Mouse (Mus musculus) heart, adult 2 months (tissue): ENCODE measurements around the gene Zcchc18. TPM values are rescaled to one million over a fixed set of nuclear protein-coding genes. Genes with fewer than 3 reads are reported as not detected.

Source experiments
- DNase-seq, 2 experiments: peaks; one replicate each; pipeline ENCODE4 v3.0.0; 2021
- H3K27ac ChIP-seq: fragments of 200-600 bp; 2 replicates; pipeline ENCODE4 v1.8.1; 2022
- H3K27me3 ChIP-seq: fragments of 200-500 bp; 2 replicates; pipeline ENCODE4 v1.6.1; 2012; ENCODE audit warnings: mild to moderate bottlenecking, low read length, inconsistent platforms, mixed read lengths; ENCODE audit not compliant: control insufficient read depth, insufficient read depth
- H3K36me3 ChIP-seq: fragments of 200-500 bp; 2 replicates; pipeline ENCODE4 v1.6.1; 2012; ENCODE audit warnings: low read length, inconsistent platforms; ENCODE audit not compliant: control insufficient read depth, insufficient read depth
- H3K4me1 ChIP-seq: fragments of 200-500 bp; 2 replicates; pipeline ENCODE4 v1.6.1; 2011; ENCODE audit warnings: low read length; ENCODE audit not compliant: control insufficient read depth, insufficient read depth
- H3K4me3 ChIP-seq: fragments of 200-600 bp; 2 replicates; pipeline ENCODE4 v1.8.1; 2022
- H3K79me2 ChIP-seq: fragments of 200-500 bp; replicated peaks from 2 replicates; pipeline ENCODE4 v1.6.1; 2012; ENCODE audit warnings: mild to moderate bottlenecking, inconsistent platforms, low read length, moderate library complexity, mixed read lengths; ENCODE audit not compliant: control insufficient read depth, insufficient read depth
- H3K9ac ChIP-seq: fragments of 200-500 bp; 2 replicates; pipeline ENCODE4 v1.6.1; 2012; ENCODE audit warnings: low read depth, mild to moderate bottlenecking, control low read depth, inconsistent platforms, low read length, mixed read lengths
- CTCF ChIP-seq: fragments of 200-600 bp; IDR thresholded peaks from 2 replicates; pipeline ENCODE4 v1.8.1; 2022; ENCODE audit warnings: antibody characterized with exemption, mild to moderate bottlenecking, moderate library complexity
- EP300 ChIP-seq: fragments of 200-500 bp; IDR thresholded peaks from 2 replicates; pipeline ENCODE4 v1.6.1; 2011; ENCODE audit warnings: low read depth, low read length, control low read depth; ENCODE audit not compliant: insufficient read depth
- POLR2A ChIP-seq: fragments of 200-500 bp; IDR thresholded peaks from 2 replicates; pipeline ENCODE4 v1.6.1; 2011; ENCODE audit warnings: mild to moderate bottlenecking, low read depth, low read length, control low read depth; ENCODE audit not compliant: insufficient read depth
- WGBS: fragments of 180-500 bp; shearing (Covaris S2); methylation state at CpG from one replicate; pipeline ENCODE4 v1.1.7; 2018; 5-methylcytosine and 5-hydroxymethylcytosine counted together
- intact Hi-C: fragments of 180-260 bp; cut with DNase I; formaldehyde crosslinking; loops from one replicate; pipeline ENCODE4 v1.15.1; 2025
- polyA plus RNA-seq: library from polyadenylated mRNA; depleted of rRNA; stranded (reverse); fragments of >200 nt; gene quantifications from 2 replicates; pipeline ENCODE4 v1.2.3, GENCODE M21; 2012; rRNA removed
- total RNA-seq, 2 experiments: library from RNA; stranded (reverse); gene quantifications; 2 replicates each; pipeline ENCODE4 v1.2.3; 2021

Zcchc18 gene
- total and polyA plus RNA-seq, 3 experiments: 0.18 to 0.27 (median 0.18) TPM

DNA sequence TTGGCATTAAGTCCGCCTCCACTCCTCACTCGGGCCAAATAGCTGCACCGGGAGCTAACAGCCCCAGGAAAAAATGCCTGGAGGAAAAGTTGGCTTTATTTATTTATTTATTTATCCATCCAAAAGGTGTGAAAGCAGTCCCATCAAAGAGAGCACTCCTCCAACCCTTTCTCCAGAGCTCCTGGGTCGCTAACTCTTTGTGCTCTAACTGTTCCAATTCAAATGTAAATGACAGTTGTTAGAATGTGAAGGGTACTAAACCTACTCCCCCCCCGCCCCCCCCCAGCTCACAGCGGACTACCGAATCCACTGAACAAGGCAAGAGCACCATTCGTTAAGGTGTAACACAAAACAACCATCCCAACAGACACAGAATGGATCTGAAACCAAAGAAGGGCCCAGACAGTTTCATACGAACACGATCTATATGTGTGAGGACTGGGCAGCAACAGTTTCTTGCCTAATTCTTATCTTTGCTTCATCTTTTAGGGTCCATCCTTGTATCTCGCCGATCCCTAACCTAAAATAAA, 44.6 kb downstream of the Zcchc18 start:
- Histone ChIP-seq H3K79me2 (no peaks in the 10 kb centered on the region), H3K27me3 (no peaks in the 10 kb centered on the region), H3K4me1 (no peaks in the 10 kb centered on the region), H3K4me3 (peak overlapping the region; percentile 57), H3K27ac (peak overlapping the region; percentile 86), H3K9ac (peak overlapping the region; percentile 65), H3K36me3 (no peaks in the 10 kb centered on the region)
- intact Hi-C loops: loop anchor here (5.0 kb wide), 1 partner anchor 295 kb away; the partner anchor contains the start of gene Morf4l2
- TF ChIP-seq CTCF (no peak), POLR2A (0 out of 2 replicates have a peak, but pooled peaks have one; percentile 37)
- WGBS: 14% methylated on average over 12 of the region's 12 CpGs
- DNase-seq: no peak

DNA sequence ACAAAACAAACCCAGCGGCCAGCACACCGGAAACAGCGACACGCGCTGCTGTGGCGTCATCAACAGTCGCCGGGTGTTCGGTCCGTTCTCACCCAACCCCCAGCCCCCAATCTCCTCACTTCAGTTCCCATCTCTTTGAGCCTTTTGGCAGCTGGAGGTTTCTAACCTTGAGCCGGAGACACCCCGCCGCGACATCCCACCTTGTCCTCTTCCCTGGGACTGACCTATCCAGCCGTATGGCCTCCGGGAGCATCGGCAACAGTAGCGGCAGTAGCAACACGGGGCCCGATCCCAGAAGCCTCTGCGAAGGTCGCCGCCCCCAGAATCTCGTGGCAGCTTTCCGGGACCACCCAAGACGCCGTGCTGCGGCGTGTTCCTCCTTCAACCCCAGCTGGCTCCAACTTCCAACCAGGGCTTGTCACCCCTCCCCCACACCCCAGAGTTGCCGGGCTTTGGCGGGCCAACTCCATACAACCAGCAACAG, 45.1 kb downstream of the Zcchc18 start, which contains the start of gene Slc25a53:
TSS of gene Slc25a53 (minus strand) at position 303 of the 484 bp plus-strand sequence.
- peak; percentile 89 to 90 for DNase-seq
- H3K4me1 ChIP-seq: no peaks in the 10 kb centered on the region
- no peaks in the 10 kb centered on the region for H3K27me3 ChIP-seq
- WGBS: 29% methylated on average over 31 of the region's 31 CpGs
- peak within 1 kb of the TSS; percentile 65 for H3K9ac ChIP-seq
- H3K4me3 ChIP-seq: peak within 1 kb of the TSS; percentile 57
- H3K27ac ChIP-seq: peak within 1 kb of the TSS; percentile 86
- no peaks in the 10 kb centered on the region for H3K36me3 ChIP-seq
- TF ChIP-seq CTCF (no peak), POLR2A (peak; percentile 10; the same call in 1 of the 2 replicates), EP300 (no peak)
- intact Hi-C loops: loop anchor here (5.0 kb wide), 1 partner anchor 296 kb away; the partner anchor contains the start of gene Morf4l2
- H3K79me2 ChIP-seq: no peaks in the 10 kb centered on the region

DNA sequence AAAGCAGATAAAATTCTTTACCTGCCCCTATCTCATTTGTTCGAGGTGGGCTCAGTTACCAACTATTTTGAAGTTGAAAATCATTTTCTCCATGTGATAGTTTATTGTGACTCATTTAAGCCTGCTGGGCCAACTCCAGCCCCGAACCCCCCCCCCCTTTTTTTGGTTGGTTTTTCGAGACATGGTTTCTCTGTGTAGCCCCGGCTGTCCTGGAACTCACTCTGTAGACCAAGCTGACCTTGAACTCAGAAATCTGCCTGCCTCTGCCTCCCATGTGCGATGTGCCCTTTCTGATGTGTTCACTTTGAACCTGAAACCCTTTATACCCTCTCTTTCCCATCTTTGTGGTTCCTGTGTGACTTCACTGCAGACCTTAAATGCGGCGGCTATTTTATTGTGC, 45.5 kb downstream of the Zcchc18 start:
- no peak for DNase-seq
- intact Hi-C loops: loop anchor here (5.0 kb wide), 1 partner anchor 296 kb away; the partner anchor contains the start of gene Morf4l2
- TF ChIP-seq POLR2A (no peak), EP300 (no peak), CTCF (no peak)
- Histone ChIP-seq H3K9ac (peak overlapping the region; percentile 54), H3K36me3 (no peaks in the 10 kb centered on the region), H3K27me3 (no peaks in the 10 kb centered on the region), H3K4me3 (peak overlapping the region; percentile 57), H3K27ac (peak overlapping the region; percentile 86), H3K4me1 (no peaks in the 10 kb centered on the region), H3K79me2 (no peaks in the 10 kb centered on the region)
- 38% methylated on average over 7 of the region's 7 CpGs for WGBS

Other genes with a start within 250 kb of the Zcchc18 start
- gene Morf4l2, start 249.5 kb upstream of the Zcchc18 start, total RNA-seq: 10 to 100 TPM; 76.0 to 90.4 TPM
- 27.5 and 60.8 TPM in 2 replicates for gene Morf4l2, start 249.5 kb upstream of the Zcchc18 start, polyA plus RNA-seq
- not detected for gene Glra4, start 213.0 kb upstream of the Zcchc18 start, total RNA-seq
- not detected in 2 replicates for gene Glra4, start 213.0 kb upstream of the Zcchc18 start, polyA plus RNA-seq
- gene Plp1, start 170.5 kb upstream of the Zcchc18 start, total RNA-seq: 1 to 10 TPM; 3.2 to 3.6 TPM
- gene Plp1, start 170.5 kb upstream of the Zcchc18 start, polyA plus RNA-seq: 7.3 and 11.2 TPM in 2 replicates
- gene Rab9b, start 124.4 kb upstream of the Zcchc18 start, total RNA-seq: under 1 TPM; 0.07 to 0.26 TPM
- gene Rab9b, start 124.4 kb upstream of the Zcchc18 start, polyA plus RNA-seq: 0.14 and 0.20 TPM in 2 replicates
- gene H2bfm, start 65.8 kb upstream of the Zcchc18 start, total RNA-seq: not detected
- not detected in 2 replicates for gene H2bfm, start 65.8 kb upstream of the Zcchc18 start, polyA plus RNA-seq
- gene Tmsb15b2, start 17.7 kb upstream of the Zcchc18 start, total RNA-seq: 1 to 10 TPM in 1 of 2 experiments, under 1 TPM in 1; 0.77 to 1.4 TPM
- gene Tmsb15b2, start 17.7 kb upstream of the Zcchc18 start, polyA plus RNA-seq: not detected in 2 replicates
- not detected for gene Tmsb15l, start 16.3 kb upstream of the Zcchc18 start, total RNA-seq
- 0.23 and 0.41 TPM in 2 replicates for gene Tmsb15l, start 16.3 kb upstream of the Zcchc18 start, polyA plus RNA-seq
- not detected for gene Tmsb15b1, start 16.3 kb upstream of the Zcchc18 start, total RNA-seq
- not detected in 2 replicates for gene Tmsb15b1, start 16.3 kb upstream of the Zcchc18 start, polyA plus RNA-seq
- 1 to 10 TPM; 3.1 to 3.2 TPM for gene Slc25a53, start 45.1 kb downstream of the Zcchc18 start, total RNA-seq
- gene Slc25a53, start 45.1 kb downstream of the Zcchc18 start, polyA plus RNA-seq: 2.0 and 2.2 TPM in 2 replicates
- 1 to 10 TPM; 3.9 to 5.2 TPM for gene Fam199x, start 56.4 kb downstream of the Zcchc18 start, total RNA-seq
- 0.53 and 1.1 TPM in 2 replicates for gene Fam199x, start 56.4 kb downstream of the Zcchc18 start, polyA plus RNA-seq
- gene Esx1, start 128.9 kb downstream of the Zcchc18 start, total RNA-seq: not detected
- not detected in 2 replicates for gene Esx1, start 128.9 kb downstream of the Zcchc18 start, polyA plus RNA-seq